Mouse (Mus musculus) thymus, postnatal 36 days (tissue): ENCODE results near the gene Nrsn2.

Experiments used
- DNase-seq, 2 experiments: peaks; one replicate each; pipeline ENCODE4 v3.0.0; 2022; ENCODE audit warnings: mixed read lengths in 2 of 2

The Nrsn2 gene

DNA sequence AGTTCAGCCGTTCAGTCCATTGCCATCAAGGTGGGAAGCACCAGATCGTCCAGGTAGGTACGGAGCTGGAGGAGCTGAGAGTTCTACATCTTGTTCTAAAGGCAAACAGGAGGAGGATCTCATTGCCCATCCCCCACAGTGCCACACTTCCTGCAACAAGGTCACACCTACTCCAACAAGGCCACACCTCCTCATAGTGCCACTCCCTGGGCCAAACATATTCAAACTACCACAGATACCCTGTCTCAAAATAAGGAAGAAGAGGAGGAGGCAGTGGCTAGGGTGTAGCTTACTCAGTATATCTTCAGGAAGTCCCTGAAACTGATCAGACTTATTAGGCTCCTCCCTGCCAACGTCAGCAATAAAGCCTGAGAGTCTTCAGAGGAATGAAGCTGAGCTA is 7.8 kb upstream of the Nrsn2 start:
- DNase-seq, result no peak

DNA sequence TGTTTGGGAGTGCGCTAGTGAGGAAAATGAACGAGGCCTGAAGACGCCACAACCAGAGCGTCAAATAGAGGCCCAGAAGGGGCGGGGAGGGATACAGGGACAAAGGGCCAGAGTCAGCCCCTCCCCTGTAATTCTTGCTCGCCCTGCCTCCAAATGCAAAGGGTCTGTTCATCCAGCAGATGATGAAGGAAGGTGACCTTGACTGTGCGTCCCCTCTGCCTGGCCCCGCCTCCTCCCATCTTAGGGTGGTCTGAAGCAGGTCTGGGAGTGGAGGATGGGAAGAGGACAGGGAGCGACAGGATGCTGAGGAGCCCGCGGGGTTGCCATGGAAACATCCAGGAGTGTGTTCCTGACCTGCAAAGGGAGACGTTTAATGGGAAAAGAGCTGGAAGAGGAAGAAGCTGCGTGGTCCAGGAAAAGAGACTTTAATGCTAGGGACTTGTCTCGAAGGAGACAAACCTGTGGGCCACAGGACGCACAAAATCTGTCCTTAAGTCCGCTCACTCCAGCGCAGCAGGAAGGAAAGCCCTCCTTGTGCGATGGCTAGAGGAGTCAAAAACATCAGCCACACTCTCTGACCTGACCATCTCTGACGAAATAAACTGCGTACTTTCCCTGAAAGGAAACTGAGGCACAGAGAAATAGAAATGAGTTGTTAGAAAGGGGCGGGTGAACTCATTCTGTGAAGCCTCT is 640 bp downstream of the Nrsn2 start:
- no peak for DNase-seq

DNA sequence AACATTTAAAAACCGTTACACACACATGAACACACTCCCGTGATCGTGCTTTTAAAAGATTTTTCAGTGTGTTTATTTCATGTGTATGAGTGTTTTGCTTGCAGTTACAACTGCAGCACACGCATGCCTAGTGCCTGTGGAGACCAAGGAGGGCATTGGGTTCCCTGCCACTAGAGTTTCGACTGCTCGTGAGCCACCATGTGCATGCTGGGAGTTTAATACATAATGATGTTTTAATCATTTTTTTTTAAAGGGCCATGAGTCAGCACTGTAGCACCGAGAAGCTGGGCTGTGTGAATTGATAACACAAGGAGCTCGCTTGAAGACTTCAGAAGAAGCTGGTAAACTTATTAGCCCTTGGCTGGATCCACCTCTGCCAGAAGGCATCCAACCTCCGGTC is 2.9 kb downstream of the Nrsn2 start:
- DNase-seq, result no peak

DNA sequence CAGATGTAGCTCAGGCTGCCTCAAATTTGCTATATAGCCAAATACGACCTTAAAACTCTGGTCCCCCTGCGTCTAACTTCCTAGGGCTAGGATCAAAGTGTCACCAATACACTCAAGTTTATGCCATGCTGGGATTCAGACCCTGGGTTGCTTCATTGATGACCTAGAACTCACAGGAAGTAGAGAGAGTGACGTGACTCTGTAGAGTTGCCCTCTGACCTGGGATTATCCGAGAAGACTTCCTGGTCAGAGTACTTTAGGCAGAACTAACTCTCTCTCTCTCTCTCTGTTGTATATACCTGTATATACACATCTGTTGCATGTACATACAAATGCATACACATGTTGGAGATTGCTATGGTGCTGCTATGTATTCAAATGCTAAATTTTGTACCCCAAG is 3.8 kb downstream of the Nrsn2 start:
- no peak for DNase-seq

DNA sequence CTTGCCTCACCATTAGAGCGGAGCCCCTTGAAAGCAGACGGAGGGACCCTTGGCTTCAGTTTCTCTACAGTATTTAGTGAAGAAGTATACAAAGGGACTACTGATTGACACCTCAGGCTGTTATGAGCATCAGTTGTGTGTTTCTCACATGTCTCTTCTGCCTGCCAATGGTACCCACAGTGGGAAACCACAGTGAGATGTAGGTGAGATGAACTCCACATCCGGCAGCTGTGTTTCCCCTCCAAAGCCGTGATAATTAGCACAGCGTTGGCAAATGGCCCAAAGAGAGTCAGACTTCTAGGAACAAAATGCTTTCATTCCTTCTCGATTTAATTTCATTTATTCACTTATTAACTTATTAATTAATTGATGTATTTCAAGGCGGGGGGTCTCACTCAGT is 4.3 kb downstream of the Nrsn2 start:
- peak; percentile 38 to 57 for DNase-seq

DNA sequence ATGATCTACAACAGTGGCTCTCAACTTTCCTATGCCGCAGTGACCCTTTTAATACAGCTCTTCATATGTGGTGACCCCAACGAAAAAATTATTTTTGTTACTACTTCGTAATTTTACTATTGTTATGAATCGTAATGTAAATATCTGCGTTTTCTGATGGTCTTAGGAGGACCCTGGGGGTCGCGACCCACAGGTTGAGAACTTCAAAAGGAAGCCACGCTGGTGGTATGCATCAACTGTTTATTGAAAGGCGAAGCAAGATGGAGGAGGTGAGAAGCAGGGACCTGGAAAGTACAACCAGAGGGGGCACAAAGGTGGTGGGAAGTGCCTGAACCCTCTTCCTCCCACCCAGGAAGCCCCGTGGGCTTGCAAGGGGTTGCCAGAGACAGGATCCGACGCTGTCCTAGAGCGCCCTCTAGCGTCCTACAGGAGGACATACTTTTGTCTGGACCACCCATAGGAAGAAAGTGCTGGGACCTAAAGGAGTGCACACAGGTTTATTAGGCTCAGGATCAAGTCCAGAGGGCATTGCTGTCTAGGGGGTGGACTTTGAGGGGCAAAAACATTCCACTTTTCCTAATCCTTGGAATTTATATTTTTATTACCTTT is 7.8 kb downstream of the Nrsn2 start:
- peak; percentile 63 to 67 for DNase-seq

DNA sequence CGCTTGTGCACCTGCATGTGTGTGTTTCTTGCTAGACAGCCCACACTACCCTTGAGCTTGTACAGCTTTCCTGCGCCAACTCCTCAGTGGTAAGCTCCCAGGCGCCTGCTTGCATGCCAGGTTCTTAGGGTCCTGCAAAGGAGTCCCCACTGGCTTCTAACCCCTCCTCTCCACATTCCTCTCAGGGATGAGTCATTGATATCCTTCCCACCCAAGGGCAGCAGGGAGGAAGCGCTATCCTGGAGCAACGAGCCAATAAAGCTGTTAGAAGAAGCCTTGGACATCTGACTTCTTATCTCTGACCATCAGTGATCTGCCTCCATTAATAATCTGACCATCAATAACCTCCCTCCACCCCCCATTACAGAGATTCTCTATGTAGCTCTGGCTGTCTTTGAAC is 8.5 kb downstream of the Nrsn2 start:
- DNase-seq, result no peak

DNA sequence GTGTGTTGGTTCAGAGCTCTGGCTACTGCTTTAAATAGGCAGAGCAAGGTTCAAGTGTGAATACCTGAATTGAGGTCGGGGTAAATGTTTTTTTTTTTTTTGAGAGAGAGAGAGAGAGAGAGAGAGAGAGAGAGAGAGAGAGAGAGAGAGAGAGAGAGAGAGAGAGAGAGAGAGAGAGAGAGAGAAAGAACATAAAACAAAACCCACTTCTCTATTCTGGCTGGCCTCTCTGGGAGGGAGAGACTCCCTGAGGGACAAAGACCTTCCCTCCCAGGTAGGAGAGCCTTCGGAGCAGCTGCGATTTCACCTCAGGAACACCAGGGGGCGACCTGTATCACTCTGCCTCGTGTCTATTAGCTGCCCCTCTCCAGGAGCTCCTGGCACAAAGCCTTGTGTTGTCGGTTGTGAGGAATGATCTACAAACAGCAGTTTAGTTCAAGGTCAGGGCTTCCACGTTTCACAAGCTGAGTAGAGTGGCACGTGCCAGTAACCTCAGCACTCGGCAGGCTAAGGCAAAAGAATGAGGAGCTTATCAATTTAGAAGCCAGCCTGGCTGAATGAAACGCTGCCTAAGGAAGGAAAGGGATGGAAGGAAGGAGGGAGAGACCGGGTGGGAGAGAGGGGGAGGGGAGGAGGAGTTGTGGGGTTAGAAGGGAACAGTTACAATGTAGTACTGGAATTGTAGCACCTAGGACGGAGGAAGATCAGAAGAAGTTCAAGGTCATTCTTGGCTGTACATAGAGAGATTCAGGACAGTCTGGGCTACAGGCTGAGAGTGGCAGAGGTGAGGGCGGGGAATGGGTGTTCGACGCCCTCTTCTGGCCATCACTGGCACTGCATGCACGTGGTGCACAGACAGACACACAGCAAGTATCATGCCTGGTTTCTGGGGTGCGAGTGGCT is 12.9 kb downstream of the Nrsn2 start:
- DNase-seq, result peak; percentile 58 to 66

DNA sequence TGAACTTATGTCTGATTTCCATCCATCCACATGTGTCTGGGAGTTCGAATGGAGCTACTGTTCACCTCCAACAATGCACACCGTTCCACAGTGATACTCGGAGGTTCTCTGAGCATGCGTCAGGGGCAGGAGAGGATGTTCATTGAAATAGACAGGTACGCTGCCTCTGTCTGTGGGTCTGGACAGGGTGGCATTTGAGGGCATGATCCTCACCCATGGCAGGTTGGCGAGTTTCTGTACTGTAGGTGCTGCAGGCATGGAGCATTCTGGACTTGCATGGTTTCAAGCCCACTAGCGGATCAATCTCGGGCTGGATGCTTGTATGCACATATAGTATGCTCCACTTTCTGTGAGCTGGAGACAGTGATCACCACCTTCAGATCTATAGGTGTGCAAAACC is 15.2 kb downstream of the Nrsn2 start:
- DNase-seq, result no peak

DNA sequence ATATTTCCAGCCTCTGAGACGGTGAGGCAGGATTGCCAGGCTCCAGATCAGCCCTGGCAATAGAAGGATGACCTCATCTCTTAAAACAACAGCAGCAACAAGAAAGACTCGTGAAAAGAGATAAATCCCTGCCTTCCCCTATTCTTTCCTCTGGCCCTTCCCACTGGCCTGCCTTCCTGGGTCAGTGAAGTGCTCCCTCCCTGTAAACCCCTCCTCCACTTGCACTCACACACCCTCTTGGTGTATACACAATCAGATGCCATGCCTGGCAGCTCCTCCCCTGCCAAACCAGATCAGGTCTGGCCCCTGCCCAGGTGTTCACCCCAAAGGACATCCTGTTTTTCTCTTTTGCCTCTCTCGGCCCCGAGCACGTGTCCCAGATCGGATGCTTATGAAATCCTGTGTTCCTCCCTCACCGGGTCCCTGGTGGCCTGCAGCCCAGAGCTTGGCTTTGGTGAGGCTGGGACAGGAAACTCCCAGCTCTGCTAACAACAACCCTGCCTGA is 16.1 kb downstream of the Nrsn2 start:
- peak; percentile 29 to 52 for DNase-seq

DNA sequence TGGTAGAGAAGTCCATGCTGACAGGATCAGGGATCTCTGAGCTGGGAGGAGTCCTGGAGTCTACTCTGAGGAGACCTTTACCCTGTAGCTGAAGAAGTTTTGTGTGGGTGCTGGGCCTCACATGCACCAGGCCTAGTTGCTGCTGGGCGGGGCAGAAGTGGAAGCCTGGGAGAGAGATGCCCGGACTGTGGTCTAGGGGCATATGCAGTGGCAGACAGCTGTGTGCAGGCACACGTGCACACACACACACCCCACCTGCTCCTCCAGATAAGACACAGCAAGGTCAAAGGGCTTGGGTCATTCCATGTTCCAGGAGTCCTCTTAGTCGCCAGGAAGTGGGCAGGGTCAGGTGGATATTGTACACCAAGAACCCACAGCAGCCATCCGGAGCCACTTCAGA is 16.8 kb downstream of the Nrsn2 start:
- peak in 1 of 2 experiments; percentile 43 for DNase-seq

DNA sequence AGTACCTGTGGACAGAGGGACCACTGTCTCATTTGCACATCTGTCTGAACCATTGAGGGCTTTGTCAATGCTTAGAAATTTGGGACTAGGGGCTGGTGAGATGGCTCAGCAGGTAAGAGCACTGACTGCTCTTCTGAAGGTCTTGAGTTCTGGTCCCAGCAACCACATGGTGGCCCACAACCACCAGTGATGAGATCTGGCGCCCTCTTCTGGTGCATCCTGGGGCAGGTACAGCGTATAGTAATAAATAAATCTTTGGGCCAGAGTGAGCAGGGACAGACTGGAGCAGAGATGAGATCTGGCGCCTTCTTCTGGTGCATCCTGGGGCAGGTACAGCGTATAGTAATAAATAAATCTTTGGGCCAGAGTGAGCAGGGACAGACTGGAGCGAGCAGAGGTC is 17.5 kb downstream of the Nrsn2 start:
- DNase-seq, result peak; percentile 36 to 38

DNA sequence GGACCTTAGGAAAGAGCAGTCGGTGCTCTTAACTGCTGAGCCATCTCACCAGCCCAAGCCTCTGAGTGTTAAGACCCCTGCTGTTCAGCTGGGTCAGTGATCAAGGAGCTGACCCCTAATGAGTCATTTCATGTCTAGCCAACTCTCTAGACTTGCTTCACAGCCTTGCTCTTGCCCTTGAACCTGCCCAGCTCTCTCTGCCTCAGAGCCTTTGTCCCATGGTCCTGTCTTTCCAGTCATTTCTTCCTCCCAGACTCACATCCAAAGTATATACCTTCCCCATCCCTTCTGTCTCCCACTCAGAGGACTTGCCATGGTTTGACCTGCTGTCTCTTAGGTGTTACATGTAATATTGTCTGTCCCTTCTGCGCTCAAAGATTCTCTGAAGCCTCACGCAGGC is 19.2 kb downstream of the Nrsn2 start:
- DNase-seq, result no peak

DNA sequence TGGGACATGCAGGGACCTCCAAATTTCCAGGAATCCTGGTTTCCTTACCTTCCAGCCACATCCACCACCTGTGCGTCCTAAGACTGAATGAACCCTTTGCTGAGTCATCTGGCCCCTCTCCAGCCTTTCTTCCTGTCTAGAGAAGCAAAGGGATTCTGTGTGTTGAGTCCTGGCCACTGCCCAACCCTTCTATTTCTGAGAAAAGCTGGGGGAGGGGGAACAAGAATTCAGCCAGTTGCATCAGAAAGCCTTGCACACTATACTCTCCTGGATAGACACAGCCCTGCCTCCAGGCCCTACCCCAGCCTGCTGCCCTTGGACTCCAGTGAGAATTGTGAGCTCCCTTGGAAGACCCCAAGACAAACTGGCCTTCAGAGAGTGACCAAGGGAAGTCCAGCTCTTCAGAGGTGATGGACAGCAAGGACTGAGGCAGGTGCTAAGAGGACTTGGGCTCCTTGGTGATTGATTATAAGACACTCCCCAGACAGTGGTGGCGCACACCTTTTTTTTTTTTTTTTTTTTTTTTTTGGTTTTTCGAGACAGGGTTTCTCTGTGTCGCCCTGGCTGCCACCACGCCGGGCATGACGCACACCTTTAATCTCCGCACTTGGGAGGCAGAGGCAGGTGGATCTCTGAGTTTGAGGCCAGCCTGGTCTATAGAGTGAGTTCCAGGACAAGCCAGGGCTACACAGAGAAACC is 26.4 kb downstream of the Nrsn2 start:
- DNase-seq, result no peak

DNA sequence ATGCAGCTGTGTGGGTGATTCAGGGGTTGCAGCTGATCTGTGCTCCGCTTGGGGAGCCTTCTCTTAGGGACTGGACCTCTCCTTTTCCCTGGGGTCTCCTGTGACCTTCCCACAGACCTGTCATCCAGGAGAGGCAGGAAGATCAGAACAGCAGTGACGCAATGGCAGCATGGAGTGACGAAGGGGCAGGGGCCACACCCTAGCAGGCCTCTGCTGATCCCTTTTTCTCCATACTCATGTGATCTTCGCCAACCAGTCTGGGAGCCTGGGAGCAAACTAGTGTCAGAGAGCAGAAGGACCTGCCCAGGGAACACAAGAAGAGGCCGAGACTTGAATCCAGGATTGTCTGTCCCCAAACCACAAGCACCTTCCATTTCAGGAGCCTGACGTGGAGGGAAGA is 27.2 kb downstream of the Nrsn2 start:
- DNase-seq, result no peak

DNA sequence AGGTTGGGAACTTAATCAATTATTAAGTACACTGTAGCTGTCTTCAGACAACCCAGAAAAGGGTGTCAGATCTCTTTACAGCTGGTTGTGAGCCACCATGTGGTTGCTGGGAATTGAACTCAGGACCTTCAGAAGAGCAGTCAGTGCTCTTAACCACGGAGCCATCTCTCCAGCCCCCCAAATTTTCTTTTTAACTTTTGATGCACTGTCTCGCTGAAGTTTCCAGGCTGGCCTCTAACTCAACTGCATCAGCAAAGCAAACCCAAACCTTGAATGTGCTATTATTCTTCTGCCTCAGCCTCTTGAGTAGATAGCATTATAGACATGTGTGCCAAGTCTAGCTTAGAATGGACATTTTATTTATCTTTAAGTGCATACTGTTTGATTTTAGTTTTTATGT is 28.7 kb downstream of the Nrsn2 start:
- no peak for DNase-seq

DNA sequence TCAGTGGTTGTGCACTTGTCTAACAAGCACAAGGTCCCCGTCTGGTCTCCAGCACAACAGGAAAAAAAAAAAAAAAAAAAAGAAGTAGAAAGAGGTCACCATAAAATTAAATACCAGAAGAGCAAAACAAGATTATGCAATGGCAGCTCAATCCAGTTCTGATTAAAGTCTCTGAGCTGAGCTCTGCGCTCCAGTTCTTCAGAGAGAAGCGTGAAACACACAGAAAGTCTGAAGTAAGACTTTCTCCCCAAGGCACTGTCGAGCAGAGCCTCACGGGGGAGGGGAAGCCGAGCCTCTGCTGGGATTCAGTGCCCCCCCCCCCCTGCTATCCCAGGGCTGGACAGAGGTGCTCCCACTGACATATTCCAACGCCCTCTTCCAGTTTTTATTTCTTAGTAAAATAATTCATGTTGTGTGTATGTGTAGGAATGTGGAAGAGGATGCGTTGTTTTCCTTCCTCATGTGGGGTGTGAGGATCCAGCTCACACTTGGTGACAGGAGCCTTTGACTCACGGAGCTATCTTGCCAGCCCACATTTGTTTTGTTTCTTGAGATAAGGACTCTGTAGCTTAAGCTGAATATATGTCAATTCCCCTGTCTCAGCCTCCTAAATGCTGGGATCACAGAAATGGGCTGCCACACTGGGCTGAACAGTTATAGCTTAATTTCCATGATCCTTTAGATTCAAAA is 29.5 kb downstream of the Nrsn2 start:
- no peak for DNase-seq

DNA sequence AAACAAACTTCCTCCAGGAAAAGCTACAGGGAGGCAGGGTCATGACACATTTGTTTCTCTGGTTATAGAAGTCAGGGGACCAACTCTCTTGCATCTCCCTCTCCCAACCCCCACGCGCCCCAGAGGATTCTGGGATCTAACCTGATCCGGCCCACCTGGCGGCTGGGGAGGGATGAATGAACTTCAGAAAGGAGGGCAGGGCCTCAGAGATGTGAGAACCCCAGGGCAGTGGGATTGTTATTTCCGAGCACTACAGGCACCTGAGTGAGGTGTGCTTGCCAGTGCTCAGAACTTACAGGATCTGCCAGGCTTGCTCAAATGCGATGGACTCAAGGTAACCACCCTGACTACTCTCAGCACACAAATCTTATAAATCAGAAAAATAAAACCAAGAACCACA is 31.0 kb downstream of the Nrsn2 start:
- DNase-seq, result no peak

DNA sequence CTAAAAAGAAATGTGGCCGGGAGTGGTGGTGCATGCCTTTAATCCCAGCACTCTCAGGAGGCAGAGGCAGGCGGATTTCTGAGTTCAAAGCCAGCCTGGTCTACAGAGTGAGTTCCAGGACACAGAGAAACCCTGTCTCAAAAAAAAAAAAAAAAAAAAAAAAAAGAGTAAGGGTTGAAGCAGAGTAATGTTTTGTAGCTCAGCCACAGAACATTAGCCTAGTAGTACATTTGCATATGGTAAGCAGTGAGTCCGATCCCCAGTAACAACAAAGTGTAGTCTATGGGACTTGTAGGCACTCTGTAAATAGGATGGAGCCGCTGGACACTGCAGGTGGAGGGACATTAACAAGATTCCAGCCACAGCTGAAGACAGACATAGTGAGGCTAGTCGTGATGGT is 31.5 kb downstream of the Nrsn2 start:
- no peak for DNase-seq

DNA sequence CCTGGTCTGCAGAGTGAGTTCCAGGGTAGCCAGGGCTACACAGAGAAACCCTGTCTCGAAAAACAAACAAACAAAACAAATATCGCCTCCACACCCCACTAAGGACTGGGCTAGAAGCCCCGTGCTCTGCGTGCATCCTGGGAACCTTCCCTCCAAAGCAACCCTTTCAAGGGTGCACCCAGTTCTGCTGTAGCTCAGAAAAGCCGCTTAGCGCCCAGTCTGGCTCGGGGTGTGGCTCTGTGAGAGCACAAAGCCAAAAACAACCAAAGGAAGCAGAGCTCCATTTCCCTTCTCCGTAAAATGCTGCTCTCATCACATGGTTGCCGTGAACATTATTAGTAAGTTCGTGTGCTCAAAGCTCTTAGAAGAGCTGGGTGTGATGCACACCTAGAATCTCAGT is 32.1 kb downstream of the Nrsn2 start:
- DNase-seq, result peak in 1 of 2 experiments; percentile 42

DNA sequence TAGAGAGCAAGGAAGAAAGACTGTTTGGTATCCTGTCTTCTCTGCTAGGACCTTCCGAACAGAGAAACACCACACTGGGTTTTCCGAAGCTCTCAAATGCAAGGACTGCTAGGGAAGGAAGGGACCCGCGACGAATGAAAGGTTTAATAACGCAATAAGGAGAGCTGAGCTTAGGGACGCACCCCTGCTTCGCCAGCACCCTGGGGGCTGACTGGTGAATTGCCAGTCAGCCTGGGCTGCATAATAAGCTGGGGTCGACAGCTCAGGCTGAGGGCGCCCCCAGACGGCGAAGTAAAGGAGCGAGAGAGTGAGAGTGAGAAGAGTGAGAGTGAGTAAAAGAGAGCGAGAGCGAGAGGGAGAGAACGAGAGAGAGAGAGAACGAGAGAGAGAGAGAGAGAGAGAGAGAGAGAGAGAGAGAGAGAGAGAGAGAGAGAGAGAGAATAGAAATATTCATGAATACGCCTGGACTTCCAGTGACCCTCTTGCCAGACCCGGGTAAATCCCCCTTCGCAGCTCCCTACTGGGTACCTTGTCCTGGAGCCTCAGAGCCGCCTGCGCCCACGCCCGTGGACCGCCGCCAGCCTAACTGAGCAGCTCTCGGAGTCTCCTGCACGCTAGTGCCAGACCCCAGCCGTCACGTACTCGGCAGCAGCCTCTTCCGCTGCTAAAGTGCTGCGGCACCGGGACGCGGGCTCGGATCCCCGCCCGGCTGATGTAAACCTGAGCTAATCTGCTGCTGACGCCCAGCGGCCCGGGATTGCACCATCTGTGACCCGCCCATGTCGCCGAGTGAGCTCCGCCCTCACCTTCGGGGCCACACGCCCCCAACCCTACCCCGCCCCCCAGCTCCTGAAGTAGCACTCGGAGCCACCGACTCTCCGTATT is 32.9 kb downstream of the Nrsn2 start, which contains the start of gene Trib3:
Gene Trib3 (minus strand): TSS at position 704 of the 885 bp plus-strand sequence.
- DNase-seq, result peak; percentile 86 to 88
